11 mouse cellular contexts compared by ENCODE assay signal in the genomic region with DNA sequence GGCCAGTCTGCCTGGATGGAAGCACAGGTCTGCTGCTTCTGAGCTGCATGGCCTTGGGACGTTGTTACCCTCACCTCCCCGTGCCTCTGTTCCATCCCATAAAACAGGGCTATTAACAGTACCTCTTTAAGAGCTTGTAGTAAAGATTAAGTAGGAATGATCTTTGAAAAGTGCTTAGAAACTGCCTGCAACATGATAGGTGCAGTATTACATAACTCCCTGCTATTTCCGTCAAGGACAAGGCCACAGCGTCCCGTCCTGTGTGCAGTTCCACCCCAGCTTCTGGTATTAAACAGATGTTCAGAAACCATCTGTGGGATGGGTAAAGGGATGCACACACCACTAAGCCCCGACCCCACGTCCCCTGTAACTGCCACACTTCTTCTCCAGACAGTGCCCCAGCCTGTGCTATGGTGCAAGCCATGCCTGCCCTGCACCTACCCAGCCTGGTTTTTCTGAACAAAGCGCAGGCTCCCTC.
DNase-seq lines count a peak whose midpoint lies in the region; ATAC-seq and TF ChIP-seq lines count a peak whose summit lies in the region.
"Had no signal": no experiment of that assay in that cellular context is flagged by ENCODE, and none has a peak within 500 bp of the region (broad histone marks: within the 10 kb centered on the region; RNA-seq: fewer than 3 reads in every experiment).

No protein-coding gene starts in this region.

- 56% methylated on average over 8 of the region's 8 CpGs for WGBS in stomach, embryonic 15.5 days
- WGBS in stomach, postnatal 0 days, result 58% methylated on average over 8 of the region's 8 CpGs
- WGBS in intestine, embryonic 14.5 days, result 48% methylated on average over 8 of the region's 8 CpGs
- 58% methylated on average over 8 of the region's 8 CpGs for WGBS in thymus, adult 2 months

- H3K9ac ChIP-seq in stomach, embryonic 15.5 days, result no peak overlapping the region
- H3K9ac ChIP-seq in stomach, postnatal 0 days (ENCODE audit: low read length), result no peak overlapping the region
- no peak overlapping the region for H3K9ac ChIP-seq in intestine, embryonic 14.5 days (ENCODE audit: low read length)
- H3K9ac ChIP-seq: liver, postnatal 0 days had no signal

- no peaks in the 10 kb centered on the region for H3K36me3 ChIP-seq in stomach, embryonic 15.5 days
- no peaks in the 10 kb centered on the region for H3K36me3 ChIP-seq in stomach, postnatal 0 days (ENCODE audit: control insufficient read depth, insufficient read depth, low read length)
- no peaks in the 10 kb centered on the region for H3K36me3 ChIP-seq in intestine, embryonic 14.5 days (ENCODE audit: control insufficient read depth, insufficient read depth, low read length)
- no peaks in the 10 kb centered on the region for H3K36me3 ChIP-seq in thymus, adult 2 months (ENCODE audit: control insufficient read depth, insufficient read depth, low read length)

- no peak overlapping the region for H3K4me3 ChIP-seq in stomach, embryonic 15.5 days (replicated peaks)
- no peak overlapping the region for H3K4me3 ChIP-seq in stomach, postnatal 0 days (ENCODE audit: low read depth, low read length)
- no peak overlapping the region for H3K4me3 ChIP-seq in intestine, embryonic 14.5 days (ENCODE audit: low read depth, low read length)
- no peak overlapping the region for H3K4me3 ChIP-seq in thymus, adult 2 months (ENCODE audit: control insufficient read depth, insufficient read depth, low read length)

- H3K9me3 ChIP-seq in stomach, embryonic 15.5 days, result no peaks in the 10 kb centered on the region
- no peaks in the 10 kb centered on the region for H3K9me3 ChIP-seq in stomach, postnatal 0 days (ENCODE audit: control insufficient read depth, low read length)
- no peaks in the 10 kb centered on the region for H3K9me3 ChIP-seq in intestine, embryonic 14.5 days (ENCODE audit: control insufficient read depth, low read length)

- peak; percentile 97 for DNase-seq in heart, adult 11 months
- DNase-seq in heart, postnatal 14 days, result no peak
- no peak for DNase-seq in stomach, postnatal 0 days (ENCODE audit: low spot score)
- DNase-seq in intestine, embryonic 14.5 days (ENCODE audit: low spot score), result no peak
- DNase-seq in thymus, adult 2 months, result no peak
- no peak for DNase-seq in urinary bladder, postnatal 10 days (ENCODE audit: low spot score)
- DNase-seq: liver, postnatal 0 days; thymus, postnatal 14 days had no signal

- H3K27ac ChIP-seq in stomach, embryonic 15.5 days, result 0 out of 2 replicates have a peak overlapping the region, but pooled peaks have one; percentile 24
- H3K27ac ChIP-seq in stomach, postnatal 0 days (replicated peaks), result no peak overlapping the region
- H3K27ac ChIP-seq in intestine, embryonic 14.5 days (ENCODE audit: low read depth), result no peak overlapping the region
- no peak overlapping the region for H3K27ac ChIP-seq in thymus, adult 2 months (ENCODE audit: control insufficient read depth, insufficient read depth, low read length)
- H3K27ac ChIP-seq: hindbrain, postnatal 0 days had no signal

- ATAC-seq in stomach, embryonic 15.5 days (ENCODE audit: insufficient read depth, low FRiP score, low read depth), result peak; percentile 31; the same call in 1 of the 2 replicates
- ATAC-seq in stomach, postnatal 0 days (ENCODE audit: low FRiP score, low TSS enrichment), result no peak
- peak; percentile 52; the same call in 1 of the 2 replicates for ATAC-seq in intestine, embryonic 14.5 days (replicated peaks; ENCODE audit: low FRiP score, low TSS enrichment, low read depth)
- no peak for ATAC-seq in activated CD4-positive, CD25-positive, alpha-beta regulatory T cell, adult 4 months
- ATAC-seq: hindbrain, postnatal 0 days; liver, postnatal 0 days had no signal

- peaks cover 41% of the 10 kb centered on the region for H3K4me1 ChIP-seq in stomach, embryonic 15.5 days
- H3K4me1 ChIP-seq in stomach, postnatal 0 days (replicated peaks; ENCODE audit: control insufficient read depth, insufficient read depth), result 0 out of 2 replicates have a peak, but pooled peaks cover 8% of the 10 kb centered on the region
- peaks cover 42% of the 10 kb centered on the region for H3K4me1 ChIP-seq in intestine, embryonic 14.5 days (replicated peaks; ENCODE audit: control insufficient read depth, insufficient read depth, low read length)
- peaks cover 12% of the 10 kb centered on the region for H3K4me1 ChIP-seq in thymus, adult 2 months (replicated peaks; ENCODE audit: control insufficient read depth, insufficient read depth, low read length)

- TF ChIP-seq CTCF in stomach, postnatal 0 days (IDR thresholded peaks at IDR 0.05; ENCODE audit: low read depth), result no peak
- TF ChIP-seq CTCF in thymus, adult 2 months (IDR thresholded peaks at IDR 0.05; ENCODE audit: borderline replicate concordance, control insufficient read depth, extremely low read depth, insufficient read depth, low read length, poor library complexity), result no peak

- intact Hi-C loops in heart, postnatal 14 days (cut with DNase I), result no loop called here

- TF ChIP-seq EP300 in stomach, postnatal 0 days (optimal IDR thresholded peaks at IDR 0.05), result no peak

- TF ChIP-seq POLR2A in thymus, adult 2 months (IDR thresholded peaks at IDR 0.05; ENCODE audit: control insufficient read depth, extremely low read depth, insufficient read depth, low read length, poor library complexity), result no peak

- H3K4me2 ChIP-seq in stomach, embryonic 15.5 days, result no peak overlapping the region
- H3K4me2 ChIP-seq in stomach, postnatal 0 days (replicated peaks; ENCODE audit: low read depth), result no peak overlapping the region
- H3K4me2 ChIP-seq in intestine, embryonic 14.5 days (ENCODE audit: low read length), result no peak overlapping the region

- H3K27me3 ChIP-seq in stomach, embryonic 15.5 days (replicated peaks), result no peaks in the 10 kb centered on the region
- H3K27me3 ChIP-seq in stomach, postnatal 0 days (ENCODE audit: control insufficient read depth, insufficient read depth, low read length), result no peaks in the 10 kb centered on the region
- no peaks in the 10 kb centered on the region for H3K27me3 ChIP-seq in intestine, embryonic 14.5 days (replicated peaks; ENCODE audit: control insufficient read depth, insufficient read depth, low read length)
- no peaks in the 10 kb centered on the region for H3K27me3 ChIP-seq in thymus, adult 2 months (ENCODE audit: control insufficient read depth, insufficient read depth, low read length)

Comparison
In these comparisons a context has a peak if more than half of its experiments do, and no peak if none do; other contexts are left out.
1. ATAC-seq: peak in stomach, embryonic 15.5 days (single experiment) and intestine, embryonic 14.5 days (single experiment); none in stomach, postnatal 0 days (single experiment) and activated CD4-positive, CD25-positive, alpha-beta regulatory T cell, adult 4 months (single experiment).